Mouse (Mus musculus): ENCODE data around the gene Nalcn. TPM values are rescaled to one million over a fixed set of nuclear protein-coding genes. Genes with fewer than 3 reads are reported as not detected.
"Not testable (repeated sequence)": the region's sequence is repeated elsewhere in the genome, so short reads cannot be mapped to it uniquely, and the experiment has no call there.

The Nalcn gene
- total RNA-seq (2012; rRNA removed) (not detected in 2 replicates), total RNA-seq (2014; rRNA removed) (not detected in 2 replicates), polyA plus RNA-seq (2012; ENCODE audit: insufficient read length, low read depth) (not detected in 2 replicates)

- Histone ChIP-seq H3K27me3 (replicated peaks) (no peaks in the 10 kb centered on the region), H3K9ac (ENCODE audit: insufficient read depth, low read depth) (no peak within 1 kb of the TSS), H3K9me3 (replicated peaks; ENCODE audit: low read length) (peaks cover 3% of the 10 kb centered on the region), H3K27ac (ENCODE audit: insufficient read depth, low read depth) (no peak within 1 kb of the TSS), H3K36me3 (replicated peaks in 1 of 2; ENCODE audit: control insufficient read depth in 1 of 2, insufficient read depth in 1 of 2, low read length in 1 of 2) (no peaks in the 10 kb centered on the region), H3K4me2 (ENCODE audit: insufficient read depth, low read depth, poor library complexity, severe bottlenecking) (no peak within 1 kb of the TSS), H3K79me2 (replicated peaks; ENCODE audit: control insufficient read depth, extremely low read depth, insufficient read depth, poor library complexity, severe bottlenecking) (no peaks in the 10 kb centered on the region), H3K4me3 (replicated peaks in 1 of 3; ENCODE audit: low read depth in 2 of 3, low read length in 2 of 3, poor library complexity in 1 of 3) (no peak within 1 kb of the TSS), H3K4me1 (ENCODE audit: control insufficient read depth in 1 of 2, insufficient read depth in 2 of 2) (peaks cover 0 to 19% of the 10 kb centered on the region in 2 experiments; a peak in 2 of 4 replicates)
- DNase-seq (ENCODE audit: extremely low read depth), result no peak
- no peak for TF ChIP-seq MXI1 (IDR thresholded peaks at IDR 0.05; ENCODE audit: low read depth, low read length)
- no peak for TF ChIP-seq CHD1 (IDR thresholded peaks at IDR 0.05; ENCODE audit: low read depth, low read length)
- no peak for TF ChIP-seq ZNF384 (IDR thresholded peaks at IDR 0.05; ENCODE audit: low read depth, low read length)
- no peak for TF ChIP-seq POLR2A (IDR thresholded peaks at IDR 0.05; ENCODE audit: low read depth, low read length)
- TF ChIP-seq CTCF (conservative IDR thresholded peaks at IDR 0.05 in 1 of 2, IDR thresholded peaks at IDR 0.05 in 1 of 2; ENCODE audit: low read depth in 2 of 2, low read length in 2 of 2), result no peak
- in situ Hi-C loops (cut with MboI; ENCODE audit: low pct_ligation_motif_present, low pct_unique_long_range_greater_than_20kb, low sequenced_read_pairs), result no loop called here
- dilution Hi-C loops (cut with MboI; ENCODE audit: extremely low pct_ligation_motif_present, extremely low pct_unique_long_range_greater_than_20kb, low sequenced_read_pairs), result no loop called here
These were observed at the start of gene Nalcn for GRCm38 (mm10) chr14:123626501-123627179. Nalcn (minus strand) TSS chr14:123627144.

DNA sequence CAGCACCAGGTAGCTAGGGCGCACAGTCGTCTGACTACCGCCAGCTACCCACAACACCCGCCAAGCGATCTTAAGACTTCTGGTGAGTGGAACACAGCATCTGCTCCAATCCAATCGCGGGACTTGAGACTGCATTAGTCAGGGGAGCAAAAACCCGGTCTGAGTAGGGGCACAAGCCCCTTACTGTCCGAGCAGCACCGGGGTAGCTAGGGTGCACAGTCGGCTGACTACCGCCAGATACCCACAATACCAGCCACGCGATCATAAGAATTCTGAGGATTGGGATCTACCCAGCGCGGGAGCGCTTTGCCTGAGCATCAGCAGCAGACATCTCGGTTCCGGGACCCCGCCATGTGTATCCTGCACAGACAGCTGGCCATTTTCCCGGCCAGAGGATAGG is 44.1 kb upstream of the Nalcn start:
- H3K27me3 ChIP-seq (replicated peaks); dilution Hi-C loops (cut with MboI; ENCODE audit: extremely low pct_ligation_motif_present, extremely low pct_unique_long_range_greater_than_20kb, low sequenced_read_pairs); H3K4me2 ChIP-seq (ENCODE audit: insufficient read depth, low read depth, poor library complexity, severe bottlenecking); H3K36me3 ChIP-seq (replicated peaks in 1 of 2; ENCODE audit: control insufficient read depth in 1 of 2, insufficient read depth in 1 of 2, low read length in 1 of 2); H3K9ac ChIP-seq (ENCODE audit: insufficient read depth, low read depth); H3K9me3 ChIP-seq (replicated peaks; ENCODE audit: low read length); H3K27ac ChIP-seq (ENCODE audit: insufficient read depth, low read depth); H3K79me2 ChIP-seq (replicated peaks; ENCODE audit: control insufficient read depth, extremely low read depth, insufficient read depth, poor library complexity, severe bottlenecking); DNase-seq (ENCODE audit: extremely low read depth); H3K4me1 ChIP-seq (ENCODE audit: control insufficient read depth in 1 of 2, insufficient read depth in 2 of 2); H3K4me3 ChIP-seq (replicated peaks in 1 of 3; ENCODE audit: low read depth in 2 of 3, low read length in 2 of 3, poor library complexity in 1 of 3): not testable (repeated sequence)
- in situ Hi-C loops (cut with MboI; ENCODE audit: low pct_ligation_motif_present, low pct_unique_long_range_greater_than_20kb, low sequenced_read_pairs), result loop anchor here (25.0 kb wide), 1 partner anchor 309 kb away; no protein-coding TSS in a partner anchor

DNA sequence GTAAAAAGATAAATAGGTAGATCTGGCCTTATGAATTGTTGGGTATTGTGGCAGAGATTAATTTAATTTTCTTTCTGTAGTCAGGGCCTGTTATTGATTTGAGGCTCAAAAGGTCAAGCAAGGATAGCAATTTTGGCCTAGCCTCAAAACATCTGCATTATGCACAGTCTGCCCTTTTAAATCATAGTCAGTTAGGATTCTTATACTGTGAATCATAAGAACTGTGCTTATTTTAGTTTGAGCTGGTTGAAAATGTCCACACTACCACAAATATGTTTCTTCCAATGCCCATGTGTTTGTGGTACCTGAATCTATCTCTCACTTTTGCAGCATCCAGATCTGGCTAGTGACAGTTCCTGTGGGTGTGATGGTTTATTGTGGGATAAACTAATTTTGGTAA is 37.5 kb upstream of the Nalcn start:
- Histone ChIP-seq H3K9ac (ENCODE audit: insufficient read depth, low read depth) (no peak overlapping the region), H3K4me3 (replicated peaks in 1 of 3; ENCODE audit: low read depth in 2 of 3, low read length in 2 of 3, poor library complexity in 1 of 3) (no peak overlapping the region), H3K27me3 (replicated peaks) (no peaks in the 10 kb centered on the region), H3K4me2 (ENCODE audit: insufficient read depth, low read depth, poor library complexity, severe bottlenecking) (no peak overlapping the region), H3K4me1 (ENCODE audit: control insufficient read depth in 1 of 2, insufficient read depth in 2 of 2) (peaks cover 0 to 5% of the 10 kb centered on the region in 2 experiments; a peak in 2 of 4 replicates), H3K27ac (ENCODE audit: insufficient read depth, low read depth) (no peak overlapping the region), H3K79me2 (replicated peaks; ENCODE audit: control insufficient read depth, extremely low read depth, insufficient read depth, poor library complexity, severe bottlenecking) (no peaks in the 10 kb centered on the region), H3K36me3 (replicated peaks in 1 of 2; ENCODE audit: control insufficient read depth in 1 of 2, insufficient read depth in 1 of 2, low read length in 1 of 2) (no peaks in the 10 kb centered on the region), H3K9me3 (replicated peaks; ENCODE audit: low read length) (no peaks in the 10 kb centered on the region)
- in situ Hi-C loops (cut with MboI; ENCODE audit: low pct_ligation_motif_present, low pct_unique_long_range_greater_than_20kb, low sequenced_read_pairs), result loop anchor here (25.0 kb wide), 1 partner anchor 302 kb away; no protein-coding TSS in a partner anchor
- TF ChIP-seq MEF2A (IDR thresholded peaks at IDR 0.05; ENCODE audit: borderline replicate concordance, low read depth, low read length) (no peak), GABPA (IDR thresholded peaks at IDR 0.05; ENCODE audit: insufficient replicate concordance, low read depth, low read length) (no peak), RCOR1 (conservative IDR thresholded peaks at IDR 0.05; ENCODE audit: low read depth, low read length) (no peak), KAT2A (IDR thresholded peaks at IDR 0.05; ENCODE audit: insufficient replicate concordance, low read length) (no peak), NRF1 (IDR thresholded peaks at IDR 0.05; ENCODE audit: low read depth, low read length) (no peak), CHD1 (IDR thresholded peaks at IDR 0.05; ENCODE audit: low read depth, low read length) (no peak), POLR2A (IDR thresholded peaks at IDR 0.05; ENCODE audit: low read depth, low read length) (no peak), ZNF384 (IDR thresholded peaks at IDR 0.05; ENCODE audit: low read depth, low read length) (no peak), MAZ (IDR thresholded peaks at IDR 0.05; ENCODE audit: low read depth, low read length) (no peak), MAFK (IDR thresholded peaks at IDR 0.05; ENCODE audit: insufficient replicate concordance, low read length) (no peak), CHD2 (IDR thresholded peaks at IDR 0.05; ENCODE audit: low read length) (no peak), RAD21 (IDR thresholded peaks at IDR 0.05; ENCODE audit: low read depth, low read length) (no peak), HCFC1 (IDR thresholded peaks at IDR 0.05; ENCODE audit: low read depth, low read length) (no peak), JUND (conservative IDR thresholded peaks at IDR 0.05; ENCODE audit: low read depth, low read length) (no peak), ZMIZ1 (IDR thresholded peaks at IDR 0.05; ENCODE audit: low read depth, low read length) (no peak)
- no peak for DNase-seq (ENCODE audit: extremely low read depth)
- dilution Hi-C loops (cut with MboI; ENCODE audit: extremely low pct_ligation_motif_present, extremely low pct_unique_long_range_greater_than_20kb, low sequenced_read_pairs), result no loop called here
